In genomic region chrX:93655153-93655552, GRCm38 (mm10) we compare ENCODE assay signal across 19 mouse cellular contexts.
"Had no signal": no experiment of that assay in that cellular context is flagged by ENCODE, and none has a peak within 500 bp of the region (broad histone marks: within the 10 kb centered on the region; RNA-seq: fewer than 3 reads in every experiment).

No protein-coding gene starts in this region.

- DNase-seq: kidney, adult 11 months; kidney, adult 8-10 months; kidney, postnatal 14 days; liver; liver, embryonic 13.5 days; lung, adult 2 months; lung, postnatal 14 days; lung, postnatal 4 days; right cerebral cortex, postnatal 25 days; spleen, adult 18-20 months; thymus, adult 2 months; thymus, postnatal 14 days; thymus, postnatal 4 days had no signal

- H3K36me3 ChIP-seq: intestine, embryonic 15.5 days; limb, embryonic 10.5 days; limb, embryonic 13.5 days; liver, embryonic 13.5 days; neural tube, embryonic 12.5 days; neural tube, embryonic 15.5 days had no signal

- H3K9ac ChIP-seq: intestine, embryonic 15.5 days; limb, embryonic 13.5 days; liver, embryonic 13.5 days; neural tube, embryonic 12.5 days; neural tube, embryonic 15.5 days had no signal

- H3K4me1 ChIP-seq: intestine, embryonic 15.5 days; limb, embryonic 10.5 days; limb, embryonic 13.5 days; liver, embryonic 13.5 days; neural tube, embryonic 12.5 days; neural tube, embryonic 15.5 days had no signal

- H3K9me3 ChIP-seq: intestine, embryonic 15.5 days; limb, embryonic 10.5 days; limb, embryonic 13.5 days; liver, embryonic 13.5 days; neural tube, embryonic 12.5 days; neural tube, embryonic 15.5 days had no signal

- H3K27ac ChIP-seq: intestine, embryonic 15.5 days; limb, embryonic 10.5 days; limb, embryonic 13.5 days; liver, embryonic 13.5 days; neural tube, embryonic 12.5 days; neural tube, embryonic 15.5 days; stomach, postnatal 0 days had no signal

- H3K4me2 ChIP-seq: intestine, embryonic 15.5 days; limb, embryonic 13.5 days; liver, embryonic 13.5 days; neural tube, embryonic 12.5 days; neural tube, embryonic 15.5 days had no signal

- H3K27me3 ChIP-seq: intestine, embryonic 15.5 days; limb, embryonic 13.5 days; liver, embryonic 13.5 days; neural tube, embryonic 12.5 days; neural tube, embryonic 15.5 days had no signal

- H3K4me3 ChIP-seq: intestine, embryonic 15.5 days; limb, embryonic 10.5 days; limb, embryonic 13.5 days; liver, embryonic 13.5 days; neural tube, embryonic 12.5 days; neural tube, embryonic 15.5 days had no signal

- ATAC-seq: intestine, embryonic 15.5 days had no signal
